Mouse (Mus musculus) frontal cortex, postnatal 14 days (tissue): ENCODE measurements around the gene Mfsd4b3.
"Not testable (repeated sequence)": the region's sequence is repeated elsewhere in the genome, so short reads cannot be mapped to it uniquely, and the experiment has no call there.

Experiments used
- DNase-seq, 2 experiments: peaks; one replicate each; pipeline ENCODE4 v3.0.0; 2022; ENCODE audit warnings: low spot score in 2 of 2

The Mfsd4b3 gene

GRCm38 (mm10) chr10:39959761-39960440 is at the start of gene Mfsd4b3:
TSS of gene Mfsd4b3 (minus strand) at chr10:39960153.
- DNase-seq, result peak; percentile 89 to 90

DNA sequence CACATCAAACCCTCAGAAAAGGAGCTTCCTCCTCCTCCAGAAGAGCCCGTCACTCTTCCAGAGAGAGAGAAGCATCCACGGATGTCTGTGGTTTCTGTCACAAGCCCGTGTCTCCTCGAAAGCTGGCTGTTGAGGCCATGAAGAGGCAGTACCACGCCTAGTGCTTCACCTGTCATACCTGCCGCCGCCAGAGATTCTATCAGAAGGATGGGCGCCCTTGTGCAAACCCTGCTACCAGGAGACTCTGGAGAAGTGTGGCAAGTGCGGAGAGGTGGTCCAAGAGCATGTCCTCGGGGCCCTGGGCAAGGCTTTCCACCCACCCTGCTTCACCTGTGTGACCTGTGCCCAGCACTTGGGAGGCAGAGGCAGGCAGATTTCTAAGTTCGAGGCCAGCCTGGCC is 49.6 kb upstream of the Mfsd4b3 start:
- no peak for DNase-seq

DNA sequence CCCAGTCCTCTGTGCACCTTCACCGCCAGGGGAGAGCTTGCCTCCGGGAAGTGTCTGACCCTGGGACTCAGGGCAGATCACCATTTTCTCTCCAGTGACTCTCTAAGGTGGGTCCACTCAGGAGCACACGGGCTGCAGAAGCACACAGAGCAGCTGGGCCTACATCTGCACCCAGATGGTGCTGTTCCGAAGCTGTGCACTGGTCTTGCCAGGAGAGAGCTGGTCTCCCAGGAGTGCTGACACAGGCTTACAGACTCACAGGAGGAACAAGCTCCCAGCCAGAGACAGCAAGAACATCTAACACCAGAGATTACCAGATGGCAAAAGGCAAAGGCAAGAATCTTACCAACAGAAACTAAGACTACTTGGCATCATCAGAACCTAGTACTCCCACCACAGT is 48.9 kb upstream of the Mfsd4b3 start:
- DNase-seq, result not testable (repeated sequence)

- no peak for DNase-seq
These were observed 48.0 kb upstream of the Mfsd4b3 start for GRCm38 (mm10) chr10:40007953-40008352.

GRCm38 (mm10) chr10:40006963-40007362 is 47.0 kb upstream of the Mfsd4b3 start:
- no peak for DNase-seq

GRCm38 (mm10) chr10:40000746-40001145 is 40.8 kb upstream of the Mfsd4b3 start:
- DNase-seq, result no peak

DNA sequence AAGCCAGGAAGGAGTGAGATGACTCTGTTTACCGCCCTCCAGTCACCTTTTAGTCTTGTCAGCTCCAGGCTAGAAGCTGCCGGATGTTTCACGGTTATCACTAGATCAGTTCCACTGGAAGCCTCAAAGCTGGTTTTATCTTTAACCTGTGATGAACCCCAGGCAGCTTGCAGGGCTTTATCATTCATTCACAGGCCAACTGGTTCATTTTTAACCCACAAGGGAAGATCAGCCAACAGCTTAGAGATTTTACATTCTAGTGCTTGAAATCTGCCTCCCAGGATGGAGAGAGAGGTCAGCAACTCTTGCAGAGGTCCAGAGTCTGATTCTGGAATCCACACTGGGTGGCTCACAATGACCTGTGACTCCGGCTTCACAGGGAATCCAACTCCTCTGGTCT is 31.2 kb upstream of the Mfsd4b3 start:
- DNase-seq, result no peak

DNA sequence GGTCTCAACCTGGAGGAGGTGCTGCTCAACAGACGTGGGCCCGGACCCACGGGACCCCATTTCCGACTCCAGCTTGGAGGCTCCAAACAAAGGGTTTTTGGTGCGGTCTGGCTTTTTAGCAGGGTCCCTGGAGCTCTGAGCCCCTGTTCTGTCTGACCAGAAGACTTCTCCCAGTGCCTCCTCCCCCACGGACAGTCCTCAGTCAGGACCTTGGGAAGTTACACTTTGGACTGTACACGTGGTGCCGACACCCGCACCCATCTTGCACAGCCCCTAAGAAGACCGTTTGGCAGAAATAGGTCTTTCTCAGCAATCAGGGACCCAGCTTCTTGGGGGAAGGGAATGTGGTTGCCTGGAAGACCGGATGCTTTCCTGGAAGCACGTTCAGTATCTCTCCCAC is 26.5 kb upstream of the Mfsd4b3 start, which contains the start of gene Mfsd4b5:
Gene Mfsd4b5 (minus strand): TSS at position 181 of the 400 bp plus-strand sequence.
- no peak for DNase-seq

DNA sequence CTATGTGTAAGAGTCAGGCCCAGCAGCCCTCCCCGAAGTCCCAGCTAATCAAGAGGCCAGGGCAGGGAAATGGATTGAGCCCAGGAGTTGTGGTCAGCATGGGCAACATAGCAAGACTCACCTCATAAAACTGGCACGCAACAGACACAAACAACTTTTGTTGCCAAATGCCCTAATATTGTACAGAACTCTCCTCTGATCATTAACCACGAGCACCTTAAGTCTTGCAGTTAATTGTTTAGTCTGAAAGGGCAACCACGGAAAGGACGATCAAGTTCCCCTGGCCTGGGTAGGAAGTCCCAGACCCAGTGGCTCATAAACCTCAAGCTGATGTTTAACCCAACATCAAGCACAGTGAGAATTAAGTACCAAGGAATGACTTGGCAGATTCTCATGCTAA is 22.7 kb upstream of the Mfsd4b3 start:
- DNase-seq, result no peak

GRCm38 (mm10) chr10:39978231-39978630 is 18.3 kb upstream of the Mfsd4b3 start:
- DNase-seq, result no peak

GRCm38 (mm10) chr10:39977346-39977745 is 17.4 kb upstream of the Mfsd4b3 start:
- no peak for DNase-seq

DNA sequence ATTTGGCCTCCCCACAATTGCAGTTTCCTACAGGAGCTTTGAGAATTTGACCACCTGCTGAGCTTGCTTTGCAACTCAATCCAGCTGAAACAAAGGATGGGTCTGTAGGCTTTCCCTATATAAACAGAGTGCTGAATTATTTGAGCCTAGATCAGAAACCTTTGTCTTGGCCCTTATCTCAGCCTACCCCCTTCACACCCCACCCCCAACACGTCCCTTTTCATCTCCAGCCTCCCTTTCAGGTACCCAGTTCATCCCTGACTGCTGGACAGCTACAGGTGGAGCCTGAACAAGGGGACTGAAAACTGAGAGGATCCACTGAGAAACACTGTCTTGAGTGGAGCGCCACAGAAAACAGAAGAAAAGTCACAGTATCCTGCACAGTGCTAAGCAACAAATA is 15.8 kb upstream of the Mfsd4b3 start:
- DNase-seq, result no peak

DNA sequence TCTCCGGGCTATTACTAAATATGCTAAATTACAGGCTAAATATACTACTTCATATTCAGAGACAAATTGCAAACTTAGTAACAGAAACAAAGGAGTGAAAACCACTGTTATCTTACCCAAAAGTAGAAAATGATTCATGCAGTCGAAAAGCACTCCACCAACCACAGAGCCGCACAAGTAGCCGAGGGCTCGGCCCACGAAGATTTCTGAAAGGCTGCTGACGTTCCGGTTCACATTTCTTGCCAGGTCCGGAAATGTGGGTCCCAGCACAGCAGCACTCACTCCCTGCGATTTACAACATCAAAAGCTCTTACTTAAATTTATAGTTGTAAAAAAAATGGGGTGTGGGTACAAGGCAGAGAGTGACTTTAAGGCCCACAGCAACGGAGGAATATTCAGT is 15.0 kb upstream of the Mfsd4b3 start:
- no peak for DNase-seq

DNA sequence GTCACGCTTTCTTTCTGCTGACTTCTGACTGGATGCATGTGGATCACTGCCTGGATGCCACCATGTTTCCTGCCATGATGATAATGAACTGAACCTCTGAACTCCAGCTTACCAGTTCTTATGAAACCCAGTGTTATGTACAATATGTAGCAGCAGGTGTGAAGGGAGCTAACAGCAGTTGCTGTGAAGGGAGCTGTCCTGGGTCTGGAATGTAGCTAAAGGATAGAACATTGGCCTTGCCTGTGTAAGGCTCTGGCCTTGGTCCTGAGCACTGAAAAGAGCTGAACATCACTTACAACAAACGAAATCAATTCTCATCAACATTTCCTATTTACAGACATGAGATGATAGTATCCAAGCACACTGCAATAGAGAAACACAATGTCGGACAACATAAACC is 7.6 kb upstream of the Mfsd4b3 start:
- DNase-seq, result no peak

DNA sequence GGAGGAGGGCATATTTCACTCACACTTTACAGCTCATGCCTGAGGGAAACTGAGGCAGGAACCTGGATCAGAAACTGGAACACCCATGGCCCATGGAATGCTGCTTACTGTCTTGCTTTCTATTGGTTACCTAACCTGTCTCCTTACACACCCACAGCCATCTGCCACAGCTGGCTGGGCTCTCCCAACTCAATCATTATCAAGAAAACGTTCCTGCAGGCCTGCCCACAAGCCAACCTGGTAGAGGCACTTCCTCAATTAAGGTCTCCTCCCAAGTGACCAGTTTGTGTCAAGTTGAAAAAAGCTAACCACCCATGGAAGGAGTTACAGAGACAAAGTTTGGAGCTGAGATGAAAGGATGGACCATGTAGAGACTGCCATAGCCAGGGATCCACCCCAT is 2.0 kb upstream of the Mfsd4b3 start:
- no peak for DNase-seq

DNA sequence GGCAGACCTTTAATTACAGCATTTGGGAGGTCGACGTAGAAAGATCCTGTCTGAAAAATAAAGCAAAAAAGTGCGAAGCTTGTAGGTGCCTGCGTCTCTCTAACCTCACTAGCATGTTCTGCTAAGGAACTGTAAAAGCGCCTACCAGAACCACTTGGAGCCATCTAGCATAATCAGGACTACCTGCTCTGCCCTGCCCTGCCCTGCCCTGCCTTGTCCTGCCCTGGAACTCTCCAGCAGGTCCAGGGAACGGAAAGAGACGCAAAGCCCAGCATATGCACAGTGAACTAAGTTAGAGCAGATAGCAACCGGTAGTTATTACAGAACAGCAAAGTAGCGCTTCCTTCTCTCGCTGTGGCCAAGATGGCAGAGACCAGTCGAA is 479 bp upstream of the Mfsd4b3 start:
- no peak for DNase-seq

DNA sequence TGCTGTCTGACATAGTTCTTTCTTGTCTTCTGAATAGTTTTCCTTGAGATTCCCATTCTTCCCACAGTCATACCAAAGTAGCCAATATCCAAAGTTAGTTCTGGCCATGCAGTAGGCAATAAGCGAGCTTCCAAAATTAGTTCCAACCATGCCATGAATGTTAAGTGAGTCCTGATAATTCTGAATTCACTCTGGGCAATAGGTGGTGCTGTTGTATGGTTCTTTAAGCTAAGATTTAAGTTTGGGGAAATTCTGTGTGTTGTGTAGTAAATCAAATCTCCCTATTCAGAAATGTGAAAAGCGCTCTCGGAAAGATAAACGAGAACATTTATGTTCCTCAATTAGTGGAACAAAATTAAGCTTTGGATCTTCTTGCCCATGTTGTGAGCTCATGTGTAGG is 1.7 kb downstream of the Mfsd4b3 start:
- no peak for DNase-seq

DNA sequence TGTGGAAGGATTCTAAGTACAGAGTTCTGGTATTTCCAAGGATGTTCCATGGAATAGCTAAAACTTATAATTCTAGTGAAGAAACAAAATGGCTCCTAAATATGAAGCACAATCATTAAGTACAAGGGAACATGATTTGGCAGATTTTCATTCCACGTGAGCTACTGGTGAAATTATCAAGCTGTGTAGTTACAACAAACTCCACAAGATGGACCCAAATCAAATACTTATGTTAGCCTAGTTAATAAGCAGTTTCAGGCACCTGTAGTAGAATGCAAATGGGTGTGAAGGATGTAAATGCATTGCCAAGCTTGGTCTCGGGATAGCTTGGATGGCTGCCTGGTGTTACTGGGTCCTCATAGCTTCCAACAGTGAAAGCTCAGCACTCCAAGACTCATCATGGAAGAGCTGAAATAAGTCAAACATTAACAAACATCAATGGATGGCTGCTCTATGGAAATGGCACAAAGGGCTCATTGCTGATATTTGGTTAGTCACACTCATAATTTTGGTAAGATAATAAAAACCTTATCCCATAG is 3.5 kb downstream of the Mfsd4b3 start:
- no peak for DNase-seq

GRCm38 (mm10) chr10:39955163-39955562 is 4.8 kb downstream of the Mfsd4b3 start:
- DNase-seq, result no peak

- no peak for DNase-seq
These were observed 10.5 kb downstream of the Mfsd4b3 start for GRCm38 (mm10) chr10:39949377-39949954.

- DNase-seq, result not testable (repeated sequence)
These were observed 12.8 kb downstream of the Mfsd4b3 start for GRCm38 (mm10) chr10:39947195-39947594.

DNA sequence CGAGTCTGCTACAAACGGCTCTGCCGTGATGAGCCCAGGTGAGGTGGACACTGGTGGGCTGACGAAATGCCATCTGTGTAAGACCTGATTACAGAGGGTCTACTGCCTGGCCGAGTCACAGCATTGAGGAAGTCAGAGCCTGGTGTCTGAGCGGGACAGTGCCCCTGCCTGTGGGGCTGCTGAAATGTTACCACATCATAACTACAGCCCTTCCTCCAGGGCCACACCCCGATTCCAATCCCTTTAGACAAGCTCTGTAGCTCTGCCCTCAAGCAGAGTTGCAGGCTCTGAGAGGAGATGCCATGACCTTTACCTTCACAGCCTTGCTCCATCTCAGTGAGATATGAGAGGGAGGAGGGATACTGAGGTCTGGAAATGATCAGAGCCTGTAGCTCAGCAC is 23.4 kb downstream of the Mfsd4b3 start:
- DNase-seq, result no peak

DNA sequence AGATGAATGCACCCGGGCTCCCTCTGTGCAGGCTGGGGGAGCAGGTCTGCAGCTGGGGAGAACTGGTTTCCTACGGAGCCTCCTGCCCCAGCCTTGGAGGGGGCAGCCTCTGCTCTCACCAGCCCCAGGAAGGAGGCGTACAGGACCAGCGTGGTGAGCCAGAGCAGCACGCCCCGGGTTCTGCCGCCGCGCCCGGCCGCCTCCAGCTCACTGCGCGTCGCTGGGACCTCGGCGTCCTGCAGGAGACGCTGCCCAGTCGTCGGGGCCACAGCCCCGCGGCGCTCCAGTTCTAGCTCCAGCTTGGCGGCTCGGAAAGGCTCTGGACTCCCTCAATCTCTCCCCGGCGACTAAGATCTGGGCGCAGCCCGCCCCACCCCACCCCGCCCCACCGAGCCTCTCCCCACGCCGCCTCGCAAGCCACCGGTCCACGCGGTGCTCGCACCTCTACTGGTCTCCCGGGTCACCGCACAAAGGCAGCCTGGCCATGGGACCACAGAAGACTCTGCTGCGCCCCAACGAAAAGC is 33.3 kb downstream of the Mfsd4b3 start, which contains the start of gene Mfsd4b2:
Gene Mfsd4b2 (minus strand): TSS at position 308 of the 524 bp plus-strand sequence.
- DNase-seq, result no peak
